Mouse (Mus musculus) CH12.LX (cell line): ENCODE results near the gene Gm21973. TPM values are rescaled to one million over a fixed set of nuclear protein-coding genes. Genes with fewer than 3 reads are reported as not detected.

Experiments used
- DNase-seq: peaks from one replicate; pipeline ENCODE4 v3.0.0-alpha.2; 2013; ENCODE audit errors: extremely low read depth
- H3K27ac ChIP-seq: 2 replicates; pipeline ENCODE4 v1.5.1; 2012; ENCODE audit warnings: low read depth, mild to moderate bottlenecking, control low read depth, moderate library complexity; ENCODE audit not compliant: insufficient read depth
- H3K27me3 ChIP-seq: replicated peaks from 2 replicates; pipeline ENCODE3; 2012; ENCODE audit warnings: inconsistent platforms
- H3K36me3 ChIP-seq, 2 experiments: replicated peaks in 1 of 2; 2 replicates each; pipeline versions ENCODE3 to v1.6.1; 2012; ENCODE audit warnings: inconsistent platforms in 1 of 2, low read length in 1 of 2, mild to moderate bottlenecking in 1 of 2, mixed read lengths in 1 of 2, moderate library complexity in 1 of 2; ENCODE audit not compliant: control insufficient read depth in 1 of 2, insufficient read depth in 1 of 2
- H3K4me1 ChIP-seq, 2 experiments: 2 replicates each; pipeline ENCODE4 v1.6.1; 2012; ENCODE audit warnings: inconsistent platforms in 1 of 2, moderate library complexity in 1 of 2; ENCODE audit not compliant: insufficient read depth in 2 of 2, control insufficient read depth in 1 of 2
- H3K4me2 ChIP-seq: 2 replicates; pipeline ENCODE4 v1.6.1; 2012; ENCODE audit warnings: low read depth, mild to moderate bottlenecking, control low read depth; ENCODE audit not compliant: poor library complexity, insufficient read depth, severe bottlenecking
- H3K4me3 ChIP-seq, 3 experiments: fragments of 150-350 bp in 1 of 3; sonication (generic) in 1 of 3; replicated peaks in 1 of 3; 2 replicates each; pipeline versions ENCODE3 to v1.5.1; 2011 to 2012; ENCODE audit warnings: low read depth in 2 of 3, low read length in 2 of 3, mild to moderate bottlenecking in 2 of 3, moderate library complexity in 2 of 3, control low read depth in 1 of 3, improper control_type of control experiment in 1 of 3, inconsistent platforms in 1 of 3, mixed read lengths in 1 of 3; ENCODE audit not compliant: poor library complexity in 1 of 3
- H3K79me2 ChIP-seq: replicated peaks from 2 replicates; pipeline ENCODE4 v1.6.1; 2012; ENCODE audit warnings: mild to moderate bottlenecking, moderate library complexity; ENCODE audit not compliant: control insufficient read depth, poor library complexity, insufficient read depth, severe bottlenecking; ENCODE audit errors: extremely low read depth
- H3K9ac ChIP-seq: 2 replicates; pipeline ENCODE4 v1.6.1; 2012; ENCODE audit warnings: low read depth, mild to moderate bottlenecking, control low read depth, moderate library complexity; ENCODE audit not compliant: insufficient read depth
- H3K9me3 ChIP-seq: replicated peaks from 2 replicates; pipeline ENCODE3; 2012; ENCODE audit warnings: low read length, inconsistent platforms, mixed read lengths
- CHD1 ChIP-seq: IDR thresholded peaks from 2 replicates; pipeline ENCODE4 v1.6.1; 2012; ENCODE audit warnings: low read depth, low read length, improper control_type of control experiment, inconsistent platforms
- CHD2 ChIP-seq: IDR thresholded peaks from 2 replicates; pipeline ENCODE4 v1.6.1; 2011; ENCODE audit warnings: low read length, improper control_type of control experiment
- ELF1 ChIP-seq: IDR thresholded peaks from 2 replicates; pipeline ENCODE4 v1.6.1; 2014; ENCODE audit warnings: low read depth, mild to moderate bottlenecking, inconsistent platforms, low read length, improper control_type of control experiment
- EP300 ChIP-seq: IDR thresholded peaks from 2 replicates; pipeline ENCODE4 v1.6.1; 2011; ENCODE audit warnings: low read length, improper control_type of control experiment
- ETS1 ChIP-seq: conservative IDR thresholded peaks from 2 replicates; pipeline ENCODE4 v1.6.1; 2012; ENCODE audit warnings: low read depth, mild to moderate bottlenecking, inconsistent platforms, low read length, improper control_type of control experiment, moderate library complexity
- GABPA ChIP-seq: IDR thresholded peaks from 2 replicates; pipeline ENCODE4 v1.6.1; 2012; ENCODE audit warnings: low read depth, low read length, improper control_type of control experiment, inconsistent platforms; ENCODE audit not compliant: insufficient replicate concordance
- HCFC1 ChIP-seq: IDR thresholded peaks from 2 replicates; pipeline ENCODE4 v1.6.1; 2012; ENCODE audit warnings: low read depth, mild to moderate bottlenecking, inconsistent platforms, low read length, improper control_type of control experiment
- IRF4 ChIP-seq: IDR thresholded peaks from 2 replicates; pipeline ENCODE4 v1.6.1; 2014; ENCODE audit warnings: low read depth, mild to moderate bottlenecking, inconsistent platforms, low read length, improper control_type of control experiment
- JUND ChIP-seq: conservative IDR thresholded peaks from 2 replicates; pipeline ENCODE4 v1.6.1; 2011; ENCODE audit warnings: low read depth, low read length, improper control_type of control experiment
- KAT2A ChIP-seq: IDR thresholded peaks from 2 replicates; pipeline ENCODE4 v1.6.1; 2012; ENCODE audit warnings: low read length, improper control_type of control experiment, inconsistent platforms; ENCODE audit not compliant: insufficient replicate concordance
- MAX ChIP-seq: IDR thresholded peaks from 2 replicates; pipeline ENCODE4 v1.6.1; 2011; ENCODE audit warnings: low read length, improper control_type of control experiment
- MAZ ChIP-seq: IDR thresholded peaks from 2 replicates; pipeline ENCODE4 v1.6.1; 2012; ENCODE audit warnings: low read depth, mild to moderate bottlenecking, inconsistent platforms, low read length, improper control_type of control experiment, moderate library complexity
- MEF2A ChIP-seq: IDR thresholded peaks from 2 replicates; pipeline ENCODE4 v1.6.1; 2014; ENCODE audit warnings: low read depth, mild to moderate bottlenecking, inconsistent platforms, low read length, improper control_type of control experiment, borderline replicate concordance
- MYC ChIP-seq: IDR thresholded peaks from 2 replicates; pipeline ENCODE4 v1.6.1; 2011; ENCODE audit warnings: low read depth, mild to moderate bottlenecking, improper control_type of control experiment, low read length
- NELFE ChIP-seq: IDR thresholded peaks from 2 replicates; pipeline ENCODE4 v1.6.1; 2011; ENCODE audit warnings: low read depth, low read length, improper control_type of control experiment
- NRF1 ChIP-seq: IDR thresholded peaks from 2 replicates; pipeline ENCODE4 v1.6.1; 2014; ENCODE audit warnings: low read depth, mild to moderate bottlenecking, inconsistent platforms, low read length, improper control_type of control experiment, moderate library complexity
- POLR2A ChIP-seq: IDR thresholded peaks from 2 replicates; pipeline ENCODE4 v1.6.1; 2011; ENCODE audit warnings: low read depth, mild to moderate bottlenecking, improper control_type of control experiment, low read length
- RAD21 ChIP-seq: IDR thresholded peaks from 2 replicates; pipeline ENCODE4 v1.6.1; 2011; ENCODE audit warnings: low read depth, mild to moderate bottlenecking, low read length, improper control_type of control experiment, moderate library complexity
- SIN3A ChIP-seq: IDR thresholded peaks from 2 replicates; pipeline ENCODE4 v1.6.1; 2012; ENCODE audit warnings: low read length, improper control_type of control experiment, inconsistent platforms
- TBP ChIP-seq: conservative IDR thresholded peaks from 2 replicates; pipeline ENCODE4 v1.6.1; 2011; ENCODE audit warnings: low read depth, low read length, improper control_type of control experiment
- TCF12 ChIP-seq: IDR thresholded peaks from 2 replicates; pipeline ENCODE4 v1.6.1; 2014; ENCODE audit warnings: low read depth, mild to moderate bottlenecking, inconsistent platforms, low read length, improper control_type of control experiment
- ZC3H11A ChIP-seq: IDR thresholded peaks from 2 replicates; pipeline ENCODE4 v1.6.1; 2012; ENCODE audit warnings: low read depth, mild to moderate bottlenecking, inconsistent platforms, low read length, improper control_type of control experiment
- dilution Hi-C: fragments of 300-500 bp; cut with MboI; formaldehyde crosslinking; loops from 2 replicates; pipeline ENCODE4 v1.14.3; 2020; ENCODE audit warnings: low sequenced_read_pairs; ENCODE audit not compliant: extremely low pct_unique_long_range_greater_than_20kb, extremely low pct_ligation_motif_present
- in situ Hi-C: fragments of 300-500 bp; cut with MboI; formaldehyde crosslinking; loops from 3 replicates; pipeline ENCODE4 v1.14.3; 2019; ENCODE audit warnings: low sequenced_read_pairs, low pct_ligation_motif_present, low pct_unique_long_range_greater_than_20kb, mixed read lengths
- polyA plus RNA-seq: library from polyadenylated mRNA; unstranded; fragments of >175 nt; gene quantifications from 2 replicates; pipeline ENCODE4 v1.2.1, GENCODE M21; 2012; ENCODE audit warnings: low read depth; ENCODE audit not compliant: insufficient read length
- total RNA-seq, 2 experiments: library from RNA; depleted of rRNA; stranded (reverse); fragments of 300-350 nt in 1 of 2; fragments of >200 nt in 1 of 2; gene quantifications; 2 replicates each; pipeline ENCODE4 v1.2.3; 2012 to 2014

The Gm21973 gene
- total and polyA plus RNA-seq, 3 experiments: not detected

DNA sequence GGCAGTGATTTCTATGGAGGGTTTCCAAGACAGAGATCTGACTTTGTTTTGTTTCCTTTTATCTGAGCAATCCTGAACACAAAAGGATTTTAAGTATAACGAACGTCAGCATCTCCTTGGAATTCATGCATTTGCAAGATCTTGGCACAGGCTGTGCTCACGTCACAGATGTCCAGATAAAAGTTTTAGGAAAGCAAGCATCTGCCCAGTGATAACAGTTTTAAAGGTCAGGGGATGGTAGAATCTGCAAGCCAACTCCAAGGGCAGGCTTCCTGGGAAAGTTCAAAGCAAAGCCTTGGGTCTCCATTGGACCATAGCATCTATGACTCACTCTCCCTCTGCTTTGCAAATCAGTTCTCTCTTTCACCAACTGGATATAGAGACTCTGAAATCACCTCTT lies 5.4 kb downstream of the Gm21973 start:
- H3K4me2 ChIP-seq: no peak overlapping the region
- H3K4me3 ChIP-seq: no peak overlapping the region
- H3K9ac ChIP-seq: no peak overlapping the region
- no peaks in the 10 kb centered on the region for H3K79me2 ChIP-seq
- DNase-seq: no peak
- H3K36me3 ChIP-seq: no peaks in the 10 kb centered on the region
- no peak for TF ChIP-seq MAZ
- TF ChIP-seq ETS1: no peak
- no peak for TF ChIP-seq ZC3H11A
- no peak for TF ChIP-seq RAD21
- no peak for TF ChIP-seq MAX
- no peak for TF ChIP-seq SIN3A
- no peak for TF ChIP-seq ELF1
- no peak for TF ChIP-seq NRF1
- TF ChIP-seq HCFC1: no peak
- no peak for TF ChIP-seq KAT2A
- TF ChIP-seq GABPA: no peak
- TF ChIP-seq JUND: no peak
- no peak for TF ChIP-seq MEF2A
- TF ChIP-seq IRF4: no peak
- no peaks in the 10 kb centered on the region for H3K27me3 ChIP-seq
- H3K9me3 ChIP-seq: no peaks in the 10 kb centered on the region
- dilution Hi-C loops: no loop called here
- no peak overlapping the region for H3K27ac ChIP-seq
- in situ Hi-C loops: no loop called here
- H3K4me1 ChIP-seq: peaks cover 0 to 7% of the 10 kb centered on the region in 2 experiments; a peak in 2 of 4 replicates

DNA sequence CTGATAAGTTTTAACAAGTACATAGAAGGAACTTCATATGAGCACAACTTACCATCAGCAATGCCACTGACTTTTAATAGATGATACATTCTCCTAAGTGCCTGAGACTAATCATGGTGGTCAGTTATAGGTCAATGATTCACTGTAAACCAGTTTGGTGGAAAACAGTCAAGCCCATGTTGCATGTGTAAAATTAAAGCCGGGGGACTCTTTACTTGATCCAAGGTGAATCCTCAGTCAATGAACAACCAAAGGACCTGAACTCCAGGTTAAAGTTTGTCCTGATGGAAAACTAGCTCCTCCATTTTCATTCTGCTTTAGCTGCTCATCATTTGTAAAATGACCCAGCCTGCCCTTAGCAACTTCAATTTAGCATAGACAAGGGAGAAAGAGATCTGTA lies 7.4 kb downstream of the Gm21973 start:
- H3K4me3 ChIP-seq: no peak overlapping the region
- DNase-seq: no peak
- no peak overlapping the region for H3K4me2 ChIP-seq
- H3K4me1 ChIP-seq: peaks cover 0 to 5% of the 10 kb centered on the region in 2 experiments; a peak in 2 of 4 replicates
- no peaks in the 10 kb centered on the region for H3K9me3 ChIP-seq
- TF ChIP-seq TBP (no peak), HCFC1 (no peak), MYC (no peak), SIN3A (no peak), RAD21 (no peak), POLR2A (no peak), NELFE (no peak), MAX (no peak), MEF2A (no peak), TCF12 (no peak), CHD2 (no peak), KAT2A (no peak), IRF4 (no peak), CHD1 (no peak), EP300 (no peak)
- no peaks in the 10 kb centered on the region for H3K27me3 ChIP-seq
- in situ Hi-C loops: no loop called here
- no peaks in the 10 kb centered on the region for H3K36me3 ChIP-seq
- dilution Hi-C loops: no loop called here
- H3K27ac ChIP-seq: no peak overlapping the region
- no peaks in the 10 kb centered on the region for H3K79me2 ChIP-seq
- no peak overlapping the region for H3K9ac ChIP-seq
